Mouse (Mus musculus) G1E (cell line): ENCODE measurements around the gene Zfp423.

Source experiments
- CTCF ChIP-seq: IDR thresholded peaks from 2 replicates; pipeline ENCODE4 v1.5.1; 2012; ENCODE audit warnings: low read depth, low read length, inconsistent platforms, mixed read lengths
- GATA1 ChIP-seq: IDR thresholded peaks from 2 replicates; pipeline ENCODE4 v1.6.1; 2012; ENCODE audit warnings: borderline replicate concordance, low read length, inconsistent platforms, mixed read lengths
- GATA2 ChIP-seq: IDR thresholded peaks from 2 replicates; pipeline ENCODE4 v1.6.1; 2012; ENCODE audit warnings: low read depth, low read length, inconsistent platforms, borderline replicate concordance
- POLR2AphosphoS5 ChIP-seq: IDR thresholded peaks from 2 replicates; pipeline ENCODE4 v1.6.1; 2012; ENCODE audit warnings: low read depth, low read length, inconsistent platforms; ENCODE audit not compliant: insufficient replicate concordance
- TAL1 ChIP-seq: conservative IDR thresholded peaks from 2 replicates; pipeline ENCODE4 v1.6.1; 2012; ENCODE audit warnings: low read depth, low read length, inconsistent platforms, mixed read lengths

- TF ChIP-seq CTCF (no peak), POLR2AphosphoS5 (no peak), GATA1 (no peak), TAL1 (no peak), GATA2 (no peak)
Observed at GRCm38 (mm10) chr8:87908940-87909339, 50.5 kb downstream of the Zfp423 start.
